Mouse (Mus musculus) right cerebral cortex, postnatal 4 days (tissue): ENCODE results near the gene Kantr.

Experiments used
- DNase-seq: peaks from one replicate; pipeline ENCODE4 v3.0.0-alpha.2; 2022

The Kantr gene

DNA sequence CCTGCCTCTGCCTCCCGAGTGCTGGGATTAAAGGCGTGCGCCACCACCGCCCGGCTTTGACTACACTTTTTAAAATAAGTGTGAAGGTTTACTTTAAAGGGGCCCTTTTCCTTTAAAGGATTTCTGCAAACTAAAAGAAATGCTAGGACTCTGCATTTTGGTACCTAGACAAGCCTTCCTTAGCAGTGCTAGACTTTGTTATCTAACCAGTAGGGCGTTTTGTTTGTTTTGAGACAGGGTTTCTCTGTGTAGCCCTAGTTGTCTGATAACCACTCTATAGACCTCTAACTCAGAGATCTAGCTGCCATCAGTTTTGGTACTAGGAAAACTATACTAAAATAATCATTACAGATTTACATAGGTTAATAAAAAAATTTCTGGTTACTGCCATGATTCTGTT is 47.9 kb downstream of the Kantr start:
- DNase-seq, result no peak

DNA sequence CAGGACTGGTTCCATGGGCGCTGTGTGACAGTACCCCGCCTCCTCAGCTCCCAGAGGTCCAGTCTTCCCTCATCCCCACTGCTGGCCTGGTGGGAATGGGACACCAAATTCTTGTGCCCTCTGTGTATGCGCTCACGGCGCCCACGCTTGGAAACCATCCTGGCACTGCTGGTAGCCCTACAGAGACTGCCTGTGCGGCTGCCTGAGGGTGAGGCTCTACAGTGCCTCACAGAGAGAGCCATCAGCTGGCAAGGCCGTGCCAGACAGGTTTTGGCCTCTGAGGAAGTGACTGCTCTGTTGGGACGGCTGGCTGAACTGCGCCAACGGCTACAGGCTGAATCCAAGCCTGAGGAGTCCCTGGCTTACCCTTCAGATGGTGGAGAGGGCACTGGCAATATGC is 56.1 kb downstream of the Kantr start:
- DNase-seq, result no peak
